Mouse (Mus musculus) lung, embryonic 16.5 days (tissue): ENCODE data around the gene Cmc4. TPM values are rescaled to one million over a fixed set of nuclear protein-coding genes. Genes with fewer than 3 reads are reported as not detected.

Experiments
- ATAC-seq: fragments of 200-750 bp; cut with Nextera tagmentation; 2 replicates; pipeline ENCODE4 v1.8.0; 2017; ENCODE audit warnings: low read depth, mild to moderate bottlenecking, moderate library complexity
- H3K27ac ChIP-seq: fragments of 300-500 bp; sonication (generic); 2 replicates; pipeline ENCODE4 v1.5.1; 2014; ENCODE audit warnings: mild to moderate bottlenecking, control low read depth, low read length
- H3K27me3 ChIP-seq: fragments of 300-500 bp; sonication (generic); 2 replicates; pipeline ENCODE4 v1.6.1; 2014; ENCODE audit warnings: low read depth, low read length, mixed read lengths; ENCODE audit not compliant: control insufficient read depth, insufficient read depth
- H3K36me3 ChIP-seq: fragments of 300-500 bp; sonication (generic); 2 replicates; pipeline ENCODE4 v1.6.1; 2014; ENCODE audit warnings: low read length; ENCODE audit not compliant: control insufficient read depth, insufficient read depth
- H3K4me1 ChIP-seq: fragments of 300-500 bp; sonication (generic); replicated peaks from 2 replicates; pipeline ENCODE4 v1.6.1; 2014; ENCODE audit warnings: low read length, mixed read lengths; ENCODE audit not compliant: control insufficient read depth, insufficient read depth
- H3K4me2 ChIP-seq: fragments of 300-500 bp; sonication (generic); 2 replicates; pipeline ENCODE4 v1.6.1; 2014; ENCODE audit warnings: low read depth, low read length, control low read depth
- H3K4me3 ChIP-seq: fragments of 300-500 bp; sonication (generic); 2 replicates; pipeline ENCODE4 v1.5.1; 2014; ENCODE audit warnings: mild to moderate bottlenecking, low read length, control low read depth
- H3K9ac ChIP-seq: fragments of 300-500 bp; sonication (generic); 2 replicates; pipeline ENCODE4 v1.6.1; 2014; ENCODE audit warnings: low read length, control low read depth
- H3K9me3 ChIP-seq: fragments of 300-500 bp; sonication (generic); 2 replicates; pipeline ENCODE4 v1.6.1; 2016; ENCODE audit warnings: low read length; ENCODE audit not compliant: control insufficient read depth
- WGBS: fragments of 180-500 bp; shearing (Covaris S2); extraction: QIAGEN DNeasy Blood & Tissue Kit; methylation state at CpG from one replicate; pipeline ENCODE4 v1.1.7; 2014; 5-methylcytosine and 5-hydroxymethylcytosine counted together
- polyA plus RNA-seq: library from polyadenylated mRNA; unstranded; fragments of >200 nt; fragmentation: Nextera tagmentation; extraction: Ambion mirVana; gene quantifications from 2 replicates; pipeline ENCODE4 v1.2.1, GENCODE M21; 2015

Cmc4 gene
- polyA plus RNA-seq, 1 experiment from 2014 or later, result 25.3 TPM

DNA sequence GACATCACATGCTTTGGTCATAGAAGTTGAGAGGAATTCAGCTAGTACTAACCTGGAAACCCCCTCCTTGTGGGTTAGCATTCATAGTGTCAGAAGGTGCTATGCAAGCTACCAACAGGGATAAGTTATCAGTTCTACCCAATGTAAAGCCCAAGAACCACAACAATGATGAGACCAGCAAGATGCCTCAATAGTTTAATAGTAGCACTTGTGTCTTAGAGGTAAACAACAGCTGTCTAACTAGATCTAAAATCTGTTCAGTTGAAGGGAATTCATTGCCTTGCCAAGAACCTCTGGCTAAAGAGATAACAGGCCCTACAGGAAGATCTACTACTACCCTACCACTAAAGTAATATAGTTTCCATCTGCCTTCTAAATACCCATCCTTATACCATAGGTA, 39.6 kb downstream of the Cmc4 start:
- no peak overlapping the region for H3K9ac ChIP-seq
- no peaks in the 10 kb centered on the region for H3K9me3 ChIP-seq
- H3K4me3 ChIP-seq, result no peak overlapping the region
- ATAC-seq, result no peak
- H3K27ac ChIP-seq, result no peak overlapping the region
- no peaks in the 10 kb centered on the region for H3K4me1 ChIP-seq
- no peaks in the 10 kb centered on the region for H3K36me3 ChIP-seq
- no peak overlapping the region for H3K4me2 ChIP-seq
- no peaks in the 10 kb centered on the region for H3K27me3 ChIP-seq

DNA sequence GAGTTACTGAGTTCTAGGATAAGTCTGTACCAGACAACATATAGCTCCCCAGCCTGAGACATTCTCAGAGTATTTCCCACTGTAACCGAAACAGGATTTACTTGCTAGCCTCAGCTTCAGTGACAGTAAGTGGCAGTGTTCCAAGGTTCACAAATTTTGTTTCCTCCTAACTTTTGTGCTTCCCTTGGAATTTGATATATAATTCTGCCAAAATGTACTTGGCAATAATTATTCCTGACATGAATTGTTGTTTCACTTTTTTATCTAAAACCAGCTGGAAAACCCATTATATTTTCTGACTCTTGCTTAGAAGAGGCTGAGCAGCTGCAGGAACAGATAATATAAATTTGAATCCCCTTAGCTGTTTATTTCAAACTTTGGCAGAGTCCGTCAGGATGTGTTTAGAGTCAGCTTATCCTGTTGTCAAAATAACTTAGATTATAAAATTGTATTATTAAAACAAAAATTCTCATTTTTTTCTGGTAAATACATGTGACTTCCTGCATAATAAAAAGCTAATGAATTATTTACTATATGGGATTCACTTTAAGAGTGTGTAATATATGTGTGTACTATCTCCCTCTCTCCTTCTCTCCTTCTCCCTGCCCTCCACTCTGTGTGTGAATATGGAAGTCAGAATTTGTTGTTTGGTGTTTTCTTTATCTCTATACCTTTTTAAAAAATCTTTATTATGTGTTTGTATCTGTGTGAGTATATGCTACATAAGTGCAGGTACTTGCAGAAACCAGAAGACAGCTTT, 43.5 kb downstream of the Cmc4 start:
- no peaks in the 10 kb centered on the region for H3K27me3 ChIP-seq
- 41% methylated on average over 2 of the region's 2 CpGs for WGBS
- ATAC-seq, result peak; percentile 94

DNA sequence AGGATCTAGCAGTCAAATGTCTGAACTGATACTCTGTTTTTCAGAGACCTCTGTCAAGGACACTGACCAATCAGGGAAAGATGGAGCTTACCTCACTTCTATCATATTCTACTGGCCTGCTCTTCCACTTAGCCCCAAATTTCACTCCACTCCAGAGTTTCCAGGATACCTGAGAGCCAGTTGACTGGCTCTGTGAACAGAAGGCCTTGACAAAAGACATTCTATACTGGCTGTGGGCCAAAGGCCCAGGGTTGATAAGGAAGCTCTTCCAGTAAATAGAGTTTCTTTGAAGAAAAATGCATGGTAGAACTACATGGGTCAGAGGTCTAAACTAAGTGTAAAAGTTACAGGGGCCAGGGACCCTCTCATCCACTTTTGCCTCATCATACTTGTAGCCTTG, 46.2 kb downstream of the Cmc4 start:
- no peaks in the 10 kb centered on the region for H3K9me3 ChIP-seq
- H3K27me3 ChIP-seq, result no peaks in the 10 kb centered on the region
- no peak for ATAC-seq
- no peak overlapping the region for H3K27ac ChIP-seq
- H3K4me2 ChIP-seq, result no peak overlapping the region
- H3K4me1 ChIP-seq, result no peaks in the 10 kb centered on the region
- no peak overlapping the region for H3K4me3 ChIP-seq
- H3K36me3 ChIP-seq, result no peaks in the 10 kb centered on the region
- no peak overlapping the region for H3K9ac ChIP-seq

More for the DNA sequence above, 43.5 kb downstream of the Cmc4 start:
- Histone ChIP-seq H3K9ac (no peak overlapping the region), H3K4me1 (no peaks in the 10 kb centered on the region), H3K4me2 (no peak overlapping the region), H3K4me3 (no peak overlapping the region), H3K27ac (peak overlapping the region; percentile 70; the same call in 1 of the 2 replicates), H3K9me3 (no peaks in the 10 kb centered on the region), H3K36me3 (no peaks in the 10 kb centered on the region)

Other genes with a start within 250 kb of the Cmc4 start
- gene Fundc2, start 34.2 kb downstream of the Cmc4 start, polyA plus RNA-seq, result 72.9 and 73.4 TPM in 2 replicates
- gene F8, start 34.0 kb downstream of the Cmc4 start, polyA plus RNA-seq, result 2.2 and 2.4 TPM in 2 replicates
- gene Mtcp1, start within 50 bp of the Cmc4 start, polyA plus RNA-seq, result 11.9 and 12.0 TPM in 2 replicates
- 59.6 and 60.7 TPM in 2 replicates for gene Brcc3, start within 50 bp of the Cmc4 start, polyA plus RNA-seq
- 158 and 170 TPM in 2 replicates for gene Vbp1, start 97.7 kb upstream of the Cmc4 start, polyA plus RNA-seq
- 1.1 TPM in 2 replicates for gene Rab39b, start 161.6 kb upstream of the Cmc4 start, polyA plus RNA-seq